Mouse (Mus musculus): ENCODE data around the gene Dcun1d4.

DNA sequence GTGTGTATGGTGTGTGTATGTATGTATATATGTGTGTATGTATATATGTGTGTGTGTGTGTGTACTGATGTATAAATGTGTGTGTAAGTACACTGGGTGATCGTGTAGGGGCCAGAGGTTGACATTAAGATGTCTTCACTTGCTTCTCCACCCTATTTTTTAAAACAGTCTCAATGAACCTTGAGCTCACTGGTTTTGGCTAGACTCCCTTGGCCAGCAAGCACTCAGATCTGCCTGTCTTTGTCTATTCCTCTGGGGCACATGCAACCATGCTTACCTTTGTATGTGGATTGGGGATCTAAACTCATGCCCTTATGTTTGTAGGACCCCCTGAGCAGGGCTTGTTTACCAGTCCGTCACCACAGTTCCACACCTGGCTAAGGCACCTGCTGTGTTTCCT is 33.4 kb downstream of the Dcun1d4 start:
- TF ChIP-seq POLR2A (IDR thresholded peaks at IDR 0.05; ENCODE audit: low read depth, low read length) (no peak), CTCF (IDR thresholded peaks at IDR 0.05; ENCODE audit: extremely low read depth, insufficient read depth, insufficient read length, insufficient replicate concordance) (no peak)
